Mouse (Mus musculus): Measurements from ENCODE around the gene Clcn1.

GRCm38 (mm10) chr6:42318293-42318692 is 31.8 kb downstream of the Clcn1 start:
- TF ChIP-seq CTCF (IDR thresholded peaks at IDR 0.05; ENCODE audit: borderline replicate concordance, control insufficient read depth, extremely low read depth, insufficient read depth, low read length, poor library complexity) (no peak), POLR2A (IDR thresholded peaks at IDR 0.05; ENCODE audit: control insufficient read depth, extremely low read depth, insufficient read depth, low read length, poor library complexity) (no peak)

Measured in thymus, adult 2 months (tissue).